Mouse (Mus musculus): ENCODE results near the gene Cachd1. TPM values are rescaled to one million over a fixed set of nuclear protein-coding genes. Genes with fewer than 3 reads are reported as not detected.

The Cachd1 gene
- polyA plus RNA-seq, 1 experiment from 2014 or later = 50.0 TPM

GRCm38 (mm10) chr4:100780911-100781310 is 4.4 kb downstream of the Cachd1 start:
- H3K9me3 ChIP-seq (ENCODE audit: control insufficient read depth, low read length) = no peaks in the 10 kb centered on the region
- H3K36me3 ChIP-seq (ENCODE audit: control insufficient read depth, insufficient read depth, low read length) = no peaks in the 10 kb centered on the region
- ATAC-seq (ENCODE audit: low FRiP score, low TSS enrichment) (no peak), DNase-seq (peak; percentile 61)
- H3K4me3 ChIP-seq (replicated peaks; ENCODE audit: low read depth, low read length) = peak overlapping the region; percentile 99
- peaks cover 37% of the 10 kb centered on the region for H3K4me1 ChIP-seq (ENCODE audit: control insufficient read depth, insufficient read depth, low read length)
- H3K4me2 ChIP-seq (ENCODE audit: low read length) = peak overlapping the region; percentile 89
- 33% methylated on average over 6 of the region's 6 CpGs for WGBS
- H3K27ac ChIP-seq (replicated peaks; ENCODE audit: low read depth, low read length) = no peak overlapping the region
- no peaks in the 10 kb centered on the region for H3K27me3 ChIP-seq (ENCODE audit: control insufficient read depth, insufficient read depth, low read length)
- peak overlapping the region; percentile 29; the same call in 1 of the 2 replicates for H3K9ac ChIP-seq (replicated peaks; ENCODE audit: low read length)

- Histone ChIP-seq H3K36me3 (ENCODE audit: control insufficient read depth, insufficient read depth, low read length) (no peaks in the 10 kb centered on the region), H3K4me3 (replicated peaks; ENCODE audit: low read depth, low read length) (no peak overlapping the region), H3K4me2 (ENCODE audit: low read length) (peak overlapping the region; percentile 24; the same call in 1 of the 2 replicates)
Measured at GRCm38 (mm10) chr4:100782348-100782747, 5.9 kb downstream of the Cachd1 start.

DNA sequence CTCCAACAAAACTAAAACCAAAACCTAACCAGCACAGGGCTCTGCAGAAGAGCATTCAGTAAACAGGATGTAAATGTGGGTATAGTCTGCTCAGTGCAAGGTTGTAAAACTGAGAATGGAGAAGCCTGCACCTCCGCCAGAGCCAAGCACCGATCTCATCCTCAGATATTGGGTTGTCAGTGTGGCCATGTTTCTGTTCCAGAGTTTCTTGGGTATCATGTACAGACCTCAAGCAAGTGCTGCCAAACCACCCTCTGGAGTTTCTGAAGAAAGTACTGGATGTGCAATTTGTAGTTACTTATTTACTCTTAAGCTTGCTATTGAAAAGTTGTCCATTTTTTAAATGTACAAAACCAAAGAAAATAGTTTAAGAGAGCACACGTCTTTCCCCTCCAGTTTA is 6.4 kb downstream of the Cachd1 start:
- ATAC-seq (ENCODE audit: low FRiP score, low TSS enrichment) = no peak
- WGBS = 84% methylated on average over 3 of the region's 3 CpGs
- Histone ChIP-seq H3K9me3 (ENCODE audit: control insufficient read depth, low read length) (no peaks in the 10 kb centered on the region), H3K4me2 (ENCODE audit: low read length) (peak overlapping the region; percentile 24; the same call in 1 of the 2 replicates), H3K4me1 (ENCODE audit: control insufficient read depth, insufficient read depth, low read length) (peaks cover 50% of the 10 kb centered on the region), H3K4me3 (replicated peaks; ENCODE audit: low read depth, low read length) (no peak overlapping the region), H3K27me3 (ENCODE audit: control insufficient read depth, insufficient read depth, low read length) (no peaks in the 10 kb centered on the region), H3K27ac (replicated peaks; ENCODE audit: low read depth, low read length) (no peak overlapping the region), H3K9ac (replicated peaks; ENCODE audit: low read length) (no peak overlapping the region), H3K36me3 (ENCODE audit: control insufficient read depth, insufficient read depth, low read length) (no peaks in the 10 kb centered on the region)
- no peak for DNase-seq

More at GRCm38 (mm10) chr4:100782348-100782747, 5.9 kb downstream of the Cachd1 start:
- Histone ChIP-seq H3K4me1 (ENCODE audit: control insufficient read depth, insufficient read depth, low read length) (peaks cover 44% of the 10 kb centered on the region), H3K9ac (replicated peaks; ENCODE audit: low read length) (no peak overlapping the region), H3K27me3 (ENCODE audit: control insufficient read depth, insufficient read depth, low read length) (no peaks in the 10 kb centered on the region), H3K27ac (replicated peaks; ENCODE audit: low read depth, low read length) (no peak overlapping the region), H3K9me3 (ENCODE audit: control insufficient read depth, low read length) (no peaks in the 10 kb centered on the region)
- no peak for ATAC-seq (ENCODE audit: low FRiP score, low TSS enrichment)
- 32% methylated on average over 8 of the region's 8 CpGs for WGBS
- no peak for DNase-seq

- H3K4me2 ChIP-seq (ENCODE audit: low read length) = no peak overlapping the region
- no peaks in the 10 kb centered on the region for H3K27me3 ChIP-seq (ENCODE audit: control insufficient read depth, insufficient read depth, low read length)
- no peaks in the 10 kb centered on the region for H3K9me3 ChIP-seq (ENCODE audit: control insufficient read depth, low read length)
- peak overlapping the region; percentile 55 for H3K27ac ChIP-seq (replicated peaks; ENCODE audit: low read depth, low read length)
- DNase-seq = peak; percentile 73
- H3K36me3 ChIP-seq (ENCODE audit: control insufficient read depth, insufficient read depth, low read length) = no peaks in the 10 kb centered on the region
- WGBS = 38% methylated on average over 3 of the region's 3 CpGs
- no peak overlapping the region for H3K4me3 ChIP-seq (replicated peaks; ENCODE audit: low read depth, low read length)
- peaks cover 27% of the 10 kb centered on the region for H3K4me1 ChIP-seq (ENCODE audit: control insufficient read depth, insufficient read depth, low read length)
- no peak overlapping the region for H3K9ac ChIP-seq (replicated peaks; ENCODE audit: low read length)
- peak; percentile 84; the same call in 1 of the 2 replicates for ATAC-seq (ENCODE audit: low FRiP score, low TSS enrichment)
Measured at GRCm38 (mm10) chr4:100787201-100787600, 10.7 kb downstream of the Cachd1 start.

GRCm38 (mm10) chr4:100790176-100790575 is 13.7 kb downstream of the Cachd1 start:
- Histone ChIP-seq H3K4me3 (replicated peaks; ENCODE audit: low read depth, low read length) (no peak overlapping the region), H3K27me3 (ENCODE audit: control insufficient read depth, insufficient read depth, low read length) (no peaks in the 10 kb centered on the region), H3K27ac (replicated peaks; ENCODE audit: low read depth, low read length) (no peak overlapping the region), H3K9ac (replicated peaks; ENCODE audit: low read length) (no peak overlapping the region), H3K36me3 (ENCODE audit: control insufficient read depth, insufficient read depth, low read length) (no peaks in the 10 kb centered on the region), H3K4me2 (ENCODE audit: low read length) (no peak overlapping the region), H3K4me1 (ENCODE audit: control insufficient read depth, insufficient read depth, low read length) (peaks cover 44% of the 10 kb centered on the region), H3K9me3 (ENCODE audit: control insufficient read depth, low read length) (no peaks in the 10 kb centered on the region)
- WGBS = 90% methylated on average over 5 of the region's 5 CpGs
- ATAC-seq (ENCODE audit: low FRiP score, low TSS enrichment) (no peak), DNase-seq (no peak)

DNA sequence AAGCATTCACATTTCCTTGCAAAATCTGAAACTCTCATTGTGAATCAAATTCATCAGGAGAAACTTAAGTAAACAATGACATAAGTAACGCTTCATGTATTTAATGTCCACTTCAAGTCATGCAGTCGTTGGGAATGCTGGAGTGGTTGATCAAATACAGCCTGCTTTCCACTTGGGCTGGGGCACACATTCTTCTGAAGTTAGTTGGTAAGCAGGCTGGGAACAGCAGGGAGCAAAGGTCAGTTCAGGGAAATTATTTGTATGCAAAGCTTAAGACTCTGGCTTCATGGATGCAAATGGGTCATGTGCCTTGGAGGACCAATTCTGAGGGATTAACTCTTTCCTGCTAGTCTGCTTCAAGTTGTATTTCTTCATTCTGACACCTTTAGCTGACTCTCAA is 16.7 kb downstream of the Cachd1 start:
- no peaks in the 10 kb centered on the region for H3K27me3 ChIP-seq (ENCODE audit: control insufficient read depth, insufficient read depth, low read length)
- H3K9ac ChIP-seq (replicated peaks; ENCODE audit: low read length) = no peak overlapping the region
- H3K4me1 ChIP-seq (ENCODE audit: control insufficient read depth, insufficient read depth, low read length) = peaks cover 53% of the 10 kb centered on the region
- DNase-seq (no peak), ATAC-seq (ENCODE audit: low FRiP score, low TSS enrichment) (no peak)
- H3K4me2 ChIP-seq (ENCODE audit: low read length) = no peak overlapping the region
- no peak overlapping the region for H3K4me3 ChIP-seq (replicated peaks; ENCODE audit: low read depth, low read length)
- no peak overlapping the region for H3K27ac ChIP-seq (replicated peaks; ENCODE audit: low read depth, low read length)
- no peaks in the 10 kb centered on the region for H3K36me3 ChIP-seq (ENCODE audit: control insufficient read depth, insufficient read depth, low read length)
- H3K9me3 ChIP-seq (ENCODE audit: control insufficient read depth, low read length) = no peaks in the 10 kb centered on the region
- 2% methylated on average over 2 of the region's 2 CpGs for WGBS

GRCm38 (mm10) chr4:100795523-100795922 is 19.0 kb downstream of the Cachd1 start:
- H3K27me3 ChIP-seq (ENCODE audit: control insufficient read depth, insufficient read depth, low read length) = no peaks in the 10 kb centered on the region
- H3K4me1 ChIP-seq (ENCODE audit: control insufficient read depth, insufficient read depth, low read length) = peaks cover 62% of the 10 kb centered on the region
- WGBS = 11% methylated on average over 5 of the region's 5 CpGs
- no peak overlapping the region for H3K27ac ChIP-seq (replicated peaks; ENCODE audit: low read depth, low read length)
- H3K9ac ChIP-seq (replicated peaks; ENCODE audit: low read length) = no peak overlapping the region
- no peak for DNase-seq
- no peaks in the 10 kb centered on the region for H3K9me3 ChIP-seq (ENCODE audit: control insufficient read depth, low read length)
- no peaks in the 10 kb centered on the region for H3K36me3 ChIP-seq (ENCODE audit: control insufficient read depth, insufficient read depth, low read length)
- H3K4me2 ChIP-seq (ENCODE audit: low read length) = no peak overlapping the region
- no peak overlapping the region for H3K4me3 ChIP-seq (replicated peaks; ENCODE audit: low read depth, low read length)
- no peak for ATAC-seq (ENCODE audit: low FRiP score, low TSS enrichment)

DNA sequence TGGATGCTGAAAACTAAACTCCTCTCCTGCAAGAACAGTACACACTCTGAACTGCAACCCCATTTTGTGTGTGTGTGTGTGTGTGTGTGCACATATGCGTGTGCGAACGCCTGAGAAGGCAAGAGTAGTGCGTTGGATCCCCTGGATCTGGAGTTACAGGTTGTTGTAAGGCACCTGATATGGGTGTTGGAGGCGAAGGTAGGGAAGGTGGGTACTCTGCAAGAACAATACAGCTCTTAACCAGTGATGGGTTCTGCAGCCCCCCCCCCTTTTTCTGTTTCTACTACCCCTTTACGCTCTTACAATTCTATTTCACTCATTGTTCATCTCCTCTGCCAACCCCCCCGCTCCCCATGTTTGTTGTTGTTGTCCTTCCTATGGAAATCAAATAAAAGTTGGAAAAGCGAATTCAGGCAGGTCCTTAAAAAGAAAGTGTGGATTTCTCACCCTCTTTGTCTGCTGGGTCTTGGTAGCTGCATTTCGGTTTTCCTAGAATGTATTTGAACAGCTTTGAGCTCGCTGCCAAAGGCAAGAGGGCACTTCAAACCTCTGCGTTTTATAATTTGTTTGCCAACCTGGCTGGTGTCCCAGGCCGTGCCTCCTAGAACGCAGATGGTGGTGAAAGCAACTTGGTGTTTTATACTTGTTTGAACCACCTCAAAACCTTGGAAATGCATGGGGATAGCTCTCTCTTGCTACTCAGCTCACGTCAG is 24.4 kb downstream of the Cachd1 start:
- peak; percentile 60 for DNase-seq
- no peaks in the 10 kb centered on the region for H3K27me3 ChIP-seq (ENCODE audit: control insufficient read depth, insufficient read depth, low read length)
- no peak overlapping the region for H3K27ac ChIP-seq (replicated peaks; ENCODE audit: low read depth, low read length)
- peaks cover 38% of the 10 kb centered on the region for H3K4me1 ChIP-seq (ENCODE audit: control insufficient read depth, insufficient read depth, low read length)
- H3K4me2 ChIP-seq (ENCODE audit: low read length) = no peak overlapping the region
- H3K9ac ChIP-seq (replicated peaks; ENCODE audit: low read length) = no peak overlapping the region
- no peak for ATAC-seq (ENCODE audit: low FRiP score, low TSS enrichment)
- no peaks in the 10 kb centered on the region for H3K36me3 ChIP-seq (ENCODE audit: control insufficient read depth, insufficient read depth, low read length)
- no peak overlapping the region for H3K4me3 ChIP-seq (replicated peaks; ENCODE audit: low read depth, low read length)
- WGBS = 85% methylated on average over 14 of the region's 14 CpGs
- no peaks in the 10 kb centered on the region for H3K9me3 ChIP-seq (ENCODE audit: control insufficient read depth, low read length)

DNA sequence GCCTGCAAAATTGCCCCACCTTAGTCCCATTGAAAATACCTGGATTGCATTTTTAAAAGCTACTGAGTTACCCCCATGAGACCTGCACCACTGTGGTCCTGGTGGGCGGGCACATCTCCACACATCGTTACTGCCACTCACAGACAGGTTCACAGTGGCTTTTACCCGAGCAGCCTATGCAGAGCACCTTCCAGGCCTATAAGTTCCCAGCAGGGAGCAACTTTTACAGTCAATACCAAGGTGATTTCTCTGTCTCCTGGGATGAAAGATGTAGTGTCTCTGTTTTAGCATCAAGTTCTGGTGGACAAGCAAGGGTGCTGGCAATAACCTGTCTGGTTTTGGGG is 24.9 kb downstream of the Cachd1 start:
- Histone ChIP-seq H3K27ac (replicated peaks; ENCODE audit: low read depth, low read length) (no peak overlapping the region), H3K27me3 (ENCODE audit: control insufficient read depth, insufficient read depth, low read length) (no peaks in the 10 kb centered on the region), H3K4me3 (replicated peaks; ENCODE audit: low read depth, low read length) (no peak overlapping the region), H3K4me2 (ENCODE audit: low read length) (no peak overlapping the region), H3K36me3 (ENCODE audit: control insufficient read depth, insufficient read depth, low read length) (no peaks in the 10 kb centered on the region), H3K9ac (replicated peaks; ENCODE audit: low read length) (no peak overlapping the region), H3K4me1 (ENCODE audit: control insufficient read depth, insufficient read depth, low read length) (peaks cover 33% of the 10 kb centered on the region), H3K9me3 (ENCODE audit: control insufficient read depth, low read length) (no peaks in the 10 kb centered on the region)
- DNase-seq (no peak), ATAC-seq (ENCODE audit: low FRiP score, low TSS enrichment) (no peak)
- WGBS = 67% methylated on average over 3 of the region's 3 CpGs
